Mouse (Mus musculus) neural tube, embryonic 11.5 days (tissue): ENCODE measurements at regions not wholly inside any gene's neighbourhood (a gene's known extent, or its start where the extent isn't known, plus 50 kb on each side); places are given as distances from the start of the nearest gene placed in this dataset.

Experiments
- ATAC-seq: fragments of 200-750 bp; cut with Nextera tagmentation; 2 replicates; pipeline ENCODE4 v1.8.0; 2017; ENCODE audit warnings: moderate number of reproducible peaks, mild to moderate bottlenecking, moderate TSS enrichment, moderate library complexity; ENCODE audit not compliant: insufficient read depth, low FRiP score, low TSS enrichment
- DNase-seq: peaks from one replicate; pipeline ENCODE4 v3.0.0-alpha.2; 2015; ENCODE audit warnings: low spot score
- H3K27ac ChIP-seq: fragments of 300-500 bp; sonication (generic); 2 replicates; pipeline ENCODE4 v1.5.1; 2014; ENCODE audit warnings: low read depth, mild to moderate bottlenecking, low read length
- H3K27me3 ChIP-seq: fragments of 300-500 bp; sonication (generic); 2 replicates; pipeline ENCODE4 v1.6.1; 2014; ENCODE audit warnings: mild to moderate bottlenecking, low read length, mixed read lengths; ENCODE audit not compliant: control insufficient read depth, insufficient read depth
- H3K36me3 ChIP-seq: fragments of 300-500 bp; sonication (generic); 2 replicates; pipeline ENCODE4 v1.6.1; 2014; ENCODE audit warnings: mild to moderate bottlenecking, low read length, moderate library complexity, mixed read lengths; ENCODE audit not compliant: control insufficient read depth, insufficient read depth
- H3K4me1 ChIP-seq: fragments of 300-500 bp; sonication (generic); 2 replicates; pipeline ENCODE4 v1.6.1; 2014; ENCODE audit warnings: low read length, mixed read lengths; ENCODE audit not compliant: control insufficient read depth, insufficient read depth
- H3K4me2 ChIP-seq: fragments of 300-500 bp; sonication (generic); 2 replicates; pipeline ENCODE4 v1.6.1; 2014; ENCODE audit warnings: low read depth, mild to moderate bottlenecking, moderate library complexity
- H3K4me3 ChIP-seq: fragments of 300-500 bp; sonication (generic); 2 replicates; pipeline ENCODE4 v1.5.1; 2014; ENCODE audit warnings: low read depth, low read length
- H3K9ac ChIP-seq: fragments of 300-500 bp; sonication (generic); 2 replicates; pipeline ENCODE4 v1.6.1; 2014; ENCODE audit warnings: mild to moderate bottlenecking, low read length
- H3K9me3 ChIP-seq: fragments of 300-500 bp; sonication (generic); 2 replicates; pipeline ENCODE4 v1.6.1; 2016; ENCODE audit warnings: low read length; ENCODE audit not compliant: control insufficient read depth
- WGBS: fragments of 180-500 bp; shearing (Covaris S2); extraction: QIAGEN DNeasy Blood & Tissue Kit; methylation state at CpG from one replicate; pipeline ENCODE4 v1.1.7; 2014; 5-methylcytosine and 5-hydroxymethylcytosine counted together

GRCm38 (mm10) chr13:99644771-99645170 lies 128.4 kb upstream of the Map1b start:
- DNase-seq, result no peak
- 92% methylated on average over 1 of the region's 1 CpGs for WGBS
- H3K27ac ChIP-seq, result no peak overlapping the region
- no peaks in the 10 kb centered on the region for H3K4me1 ChIP-seq
- H3K4me3 ChIP-seq, result no peak overlapping the region
- no peak overlapping the region for H3K9ac ChIP-seq
- no peak overlapping the region for H3K4me2 ChIP-seq
- ATAC-seq, result no peak
- no peaks in the 10 kb centered on the region for H3K9me3 ChIP-seq
- H3K36me3 ChIP-seq, result no peaks in the 10 kb centered on the region
- H3K27me3 ChIP-seq, result no peaks in the 10 kb centered on the region

GRCm38 (mm10) chr13:99642811-99643210 lies 126.5 kb upstream of the Map1b start:
- H3K9ac ChIP-seq, result no peak overlapping the region
- H3K9me3 ChIP-seq, result no peaks in the 10 kb centered on the region
- no peak overlapping the region for H3K4me3 ChIP-seq
- H3K36me3 ChIP-seq, result no peaks in the 10 kb centered on the region
- 0 out of 2 replicates have a peak overlapping the region, but pooled peaks have one; percentile 29 for H3K27ac ChIP-seq
- no peak overlapping the region for H3K4me2 ChIP-seq
- DNase-seq (no peak), ATAC-seq (no peak)
- H3K4me1 ChIP-seq, result no peaks in the 10 kb centered on the region
- H3K27me3 ChIP-seq, result no peaks in the 10 kb centered on the region
- 65% methylated on average over 5 of the region's 5 CpGs for WGBS

GRCm38 (mm10) chr13:99642301-99642700 lies 126.0 kb upstream of the Map1b start:
- DNase-seq, result no peak
- WGBS, result 63% methylated on average over 5 of the region's 5 CpGs
- H3K27ac ChIP-seq, result 0 out of 2 replicates have a peak overlapping the region, but pooled peaks have one; percentile 29

GRCm38 (mm10) chr13:99641386-99642165 lies 125.2 kb upstream of the Map1b start:
- no peak overlapping the region for H3K27ac ChIP-seq
- no peak overlapping the region for H3K9ac ChIP-seq
- H3K4me3 ChIP-seq, result no peak overlapping the region
- no peaks in the 10 kb centered on the region for H3K4me1 ChIP-seq
- 89% methylated on average over 22 of the region's 22 CpGs for WGBS
- no peaks in the 10 kb centered on the region for H3K9me3 ChIP-seq
- H3K36me3 ChIP-seq, result no peaks in the 10 kb centered on the region
- H3K4me2 ChIP-seq, result no peak overlapping the region
- ATAC-seq (no peak), DNase-seq (no peak)
- no peaks in the 10 kb centered on the region for H3K27me3 ChIP-seq

More at GRCm38 (mm10) chr13:99642301-99642700, 126.0 kb upstream of the Map1b start:
- no peak for ATAC-seq
- H3K9ac ChIP-seq, result no peak overlapping the region
- H3K36me3 ChIP-seq, result no peaks in the 10 kb centered on the region
- no peak overlapping the region for H3K4me3 ChIP-seq
- no peaks in the 10 kb centered on the region for H3K27me3 ChIP-seq
- no peaks in the 10 kb centered on the region for H3K4me1 ChIP-seq
- no peaks in the 10 kb centered on the region for H3K9me3 ChIP-seq
- H3K4me2 ChIP-seq, result no peak overlapping the region

- ATAC-seq (no peak), DNase-seq (no peak)
- Histone ChIP-seq H3K4me3 (no peak overlapping the region), H3K36me3 (no peaks in the 10 kb centered on the region), H3K9me3 (no peaks in the 10 kb centered on the region), H3K27ac (no peak overlapping the region), H3K4me1 (no peaks in the 10 kb centered on the region), H3K9ac (no peak overlapping the region), H3K4me2 (no peak overlapping the region), H3K27me3 (no peaks in the 10 kb centered on the region)
- 90% methylated on average over 5 of the region's 5 CpGs for WGBS
Observed at GRCm38 (mm10) chr13:99632706-99633105, 116.4 kb upstream of the Map1b start.

GRCm38 (mm10) chr13:99630800-99631199 lies 114.5 kb upstream of the Map1b start:
- Histone ChIP-seq H3K4me3 (no peak overlapping the region), H3K27me3 (no peaks in the 10 kb centered on the region), H3K9me3 (no peaks in the 10 kb centered on the region), H3K4me2 (no peak overlapping the region), H3K27ac (no peak overlapping the region), H3K4me1 (no peaks in the 10 kb centered on the region), H3K36me3 (no peaks in the 10 kb centered on the region), H3K9ac (no peak overlapping the region)
- ATAC-seq (no peak), DNase-seq (no peak)
- 89% methylated on average over 3 of the region's 3 CpGs for WGBS

- H3K27ac ChIP-seq, result no peak overlapping the region
- H3K36me3 ChIP-seq, result no peaks in the 10 kb centered on the region
- H3K4me2 ChIP-seq, result no peak overlapping the region
- no peak for DNase-seq
- H3K9ac ChIP-seq, result no peak overlapping the region
- H3K4me3 ChIP-seq, result no peak overlapping the region
- WGBS, result 93% methylated on average over 22 of the region's 22 CpGs
- no peak for ATAC-seq
- no peaks in the 10 kb centered on the region for H3K27me3 ChIP-seq
- H3K9me3 ChIP-seq, result no peaks in the 10 kb centered on the region
- no peaks in the 10 kb centered on the region for H3K4me1 ChIP-seq
Observed at GRCm38 (mm10) chr13:99630356-99630755, 114.0 kb upstream of the Map1b start.

GRCm38 (mm10) chr13:99625196-99625595 lies 108.9 kb upstream of the Map1b start:
- Histone ChIP-seq H3K36me3 (no peaks in the 10 kb centered on the region), H3K4me2 (no peak overlapping the region), H3K9me3 (no peaks in the 10 kb centered on the region), H3K27ac (no peak overlapping the region), H3K4me1 (no peaks in the 10 kb centered on the region), H3K27me3 (no peaks in the 10 kb centered on the region), H3K9ac (no peak overlapping the region), H3K4me3 (no peak overlapping the region)
- WGBS, result 63% methylated on average over 4 of the region's 4 CpGs
- ATAC-seq (no peak), DNase-seq (no peak)

- Histone ChIP-seq H3K36me3 (no peaks in the 10 kb centered on the region), H3K27ac (no peak overlapping the region), H3K9ac (no peak overlapping the region), H3K27me3 (no peaks in the 10 kb centered on the region), H3K4me2 (no peak overlapping the region), H3K4me3 (no peak overlapping the region), H3K4me1 (peaks cover 6% of the 10 kb centered on the region; the same call in 1 of the 2 replicates), H3K9me3 (no peaks in the 10 kb centered on the region)
- no peak for DNase-seq
- no peak for ATAC-seq
- WGBS, result 74% methylated on average over 9 of the region's 9 CpGs
Observed at GRCm38 (mm10) chr13:99618332-99618731, 102.0 kb upstream of the Map1b start.
